Mouse (Mus musculus): ENCODE measurements at regions not wholly inside any gene's neighbourhood (a gene's known extent, or its start where the extent isn't known, plus 50 kb on each side); places are given as distances from the start of the nearest gene placed in this dataset.

DNA sequence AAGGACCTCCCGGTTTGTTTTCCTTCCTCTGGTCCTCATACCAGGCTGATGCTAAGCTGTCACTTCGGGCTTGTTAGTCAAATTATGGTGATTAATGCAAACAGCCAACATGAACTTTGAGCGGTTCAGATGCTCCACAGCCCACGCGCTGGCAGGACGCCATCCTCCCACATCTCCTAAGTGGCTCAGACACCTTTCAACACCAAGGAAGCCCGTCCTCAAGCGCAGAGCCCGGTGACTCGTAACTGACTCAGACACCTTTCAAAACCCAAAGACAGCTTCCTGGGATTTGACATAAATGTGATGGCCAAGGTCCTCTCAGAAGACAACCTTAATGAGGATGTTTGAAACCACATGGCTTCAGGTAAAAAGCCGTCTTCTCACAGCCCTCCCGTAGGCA is 121.7 kb upstream of the Cmc1 start:
- 89% methylated on average over 12 of the region's 12 CpGs for WGBS
- no peak overlapping the region for H3K4me3 ChIP-seq
- no peaks in the 10 kb centered on the region for H3K36me3 ChIP-seq (replicated peaks)
- H3K4me1 ChIP-seq, result peaks cover 1% of the 10 kb centered on the region; the same call in 1 of the 2 replicates
- DNase-seq (ENCODE audit: extremely low spot score, low spot score), result no peak
- H3K9me3 ChIP-seq, result no peaks in the 10 kb centered on the region
- no peak overlapping the region for H3K27ac ChIP-seq
- H3K27me3 ChIP-seq (ENCODE audit: poor library complexity, severe bottlenecking), result no peaks in the 10 kb centered on the region

DNA sequence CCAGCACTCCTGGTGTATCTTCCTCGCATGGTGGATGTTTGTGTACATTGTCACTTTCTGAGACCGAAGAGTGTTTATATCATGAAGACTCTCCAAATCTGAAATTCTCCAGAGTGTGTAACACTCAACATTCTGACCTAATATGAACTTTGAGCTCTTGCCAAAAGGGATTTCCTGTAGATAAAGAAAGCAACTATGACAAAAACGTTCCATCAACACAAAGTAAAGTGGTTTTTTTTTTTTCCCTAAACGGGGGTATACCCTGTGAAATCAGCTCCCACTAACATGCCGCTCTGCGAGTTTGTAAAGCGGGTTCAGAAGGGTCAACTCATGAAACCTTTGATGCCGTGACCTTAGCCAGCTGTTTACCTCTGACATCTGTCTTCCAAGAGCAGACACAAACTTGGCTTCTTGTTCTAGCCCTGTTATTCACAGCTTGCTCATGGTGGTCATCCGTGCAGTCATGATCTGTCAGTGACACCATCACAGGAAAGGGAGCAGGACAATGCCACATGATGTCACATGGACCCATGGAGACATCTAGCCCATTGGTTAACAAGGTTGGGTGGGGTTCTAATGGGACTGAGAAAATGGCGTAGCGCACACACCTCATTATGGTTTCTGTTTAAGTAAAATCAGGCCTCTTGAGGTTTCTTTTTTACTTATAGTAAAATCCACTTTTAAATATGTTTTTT is 122.9 kb upstream of the Cmc1 start:
- H3K27me3 ChIP-seq (ENCODE audit: poor library complexity, severe bottlenecking), result no peaks in the 10 kb centered on the region
- no peak for DNase-seq (ENCODE audit: extremely low spot score, low spot score)
- no peaks in the 10 kb centered on the region for H3K9me3 ChIP-seq
- WGBS, result 90% methylated on average over 11 of the region's 11 CpGs
- H3K4me1 ChIP-seq, result no peaks in the 10 kb centered on the region
- H3K36me3 ChIP-seq (replicated peaks), result no peaks in the 10 kb centered on the region
- no peak overlapping the region for H3K27ac ChIP-seq
- H3K4me3 ChIP-seq, result no peak overlapping the region

DNA sequence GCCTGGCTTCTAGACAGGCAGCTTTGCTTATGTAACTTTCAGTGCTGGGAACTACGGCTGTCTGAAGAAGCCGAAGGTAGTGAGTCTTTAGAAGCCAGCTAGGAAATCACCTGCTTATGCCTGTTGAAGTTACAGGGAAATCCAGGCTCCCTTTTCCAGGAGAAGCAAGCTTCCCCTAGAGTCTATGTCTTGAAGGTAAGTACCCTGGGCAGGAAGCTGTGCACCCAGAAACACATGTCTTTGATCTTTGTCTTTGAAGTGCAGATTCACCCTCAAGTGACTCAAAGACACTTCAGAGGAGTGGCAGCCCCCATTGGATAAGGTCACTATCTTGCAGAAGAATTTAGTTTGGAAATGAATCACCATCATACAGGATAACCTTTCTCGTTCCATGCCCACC is 135.5 kb upstream of the Cmc1 start:
- Histone ChIP-seq H3K36me3 (replicated peaks) (no peaks in the 10 kb centered on the region), H3K9me3 (no peaks in the 10 kb centered on the region), H3K27me3 (ENCODE audit: poor library complexity, severe bottlenecking) (no peaks in the 10 kb centered on the region), H3K4me3 (no peak overlapping the region), H3K27ac (no peak overlapping the region), H3K4me1 (no peaks in the 10 kb centered on the region)
- DNase-seq (ENCODE audit: extremely low spot score, low spot score), result no peak
- WGBS, result 80% methylated on average over 3 of the region's 3 CpGs

DNA sequence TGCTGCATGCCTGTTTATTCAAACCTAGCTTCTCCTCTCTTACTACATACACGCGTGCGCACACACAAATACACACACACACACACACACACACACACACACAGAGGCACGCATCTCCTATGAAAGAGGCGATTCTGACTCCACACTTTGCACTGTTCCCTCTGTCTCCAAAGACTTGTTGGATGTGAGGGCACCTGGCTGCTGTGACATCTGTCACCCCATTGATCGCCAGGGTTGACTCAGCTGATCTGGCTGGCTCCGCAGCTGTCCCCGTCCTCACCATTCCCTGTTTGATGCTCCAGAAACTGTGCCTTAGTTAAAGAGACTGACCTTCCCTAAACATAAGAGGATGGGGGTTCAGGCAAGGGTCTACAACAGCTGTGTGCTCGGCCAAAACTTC is 137.6 kb upstream of the Cmc1 start:
- Histone ChIP-seq H3K36me3 (replicated peaks) (no peaks in the 10 kb centered on the region), H3K9me3 (no peaks in the 10 kb centered on the region), H3K4me1 (no peaks in the 10 kb centered on the region), H3K4me3 (no peak overlapping the region), H3K27ac (no peak overlapping the region), H3K27me3 (ENCODE audit: poor library complexity, severe bottlenecking) (no peaks in the 10 kb centered on the region)
- 90% methylated on average over 9 of the region's 9 CpGs for WGBS
- no peak for DNase-seq (ENCODE audit: extremely low spot score, low spot score)

DNA sequence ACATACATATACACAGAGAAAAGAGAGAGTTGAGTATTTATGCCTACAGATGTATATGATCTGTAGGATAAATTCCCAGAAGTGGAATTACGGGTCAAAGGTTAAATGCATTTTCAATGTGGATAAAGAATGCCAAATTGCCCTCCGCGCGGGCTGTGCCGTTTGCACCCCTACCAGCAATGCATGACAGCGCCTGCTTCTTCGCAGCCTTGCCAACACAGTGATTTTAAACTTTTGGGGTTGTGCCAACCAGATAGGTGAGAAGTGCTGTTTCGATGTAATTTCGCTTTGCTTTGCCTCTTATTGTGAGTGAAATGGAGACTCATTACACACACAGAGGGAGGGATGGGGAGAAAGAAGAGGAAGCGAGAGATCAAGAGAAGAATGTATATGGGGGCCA is 142.9 kb upstream of the Cmc1 start:
- no peak for DNase-seq (ENCODE audit: extremely low spot score, low spot score)
- no peak overlapping the region for H3K4me3 ChIP-seq
- 95% methylated on average over 10 of the region's 10 CpGs for WGBS

DNA sequence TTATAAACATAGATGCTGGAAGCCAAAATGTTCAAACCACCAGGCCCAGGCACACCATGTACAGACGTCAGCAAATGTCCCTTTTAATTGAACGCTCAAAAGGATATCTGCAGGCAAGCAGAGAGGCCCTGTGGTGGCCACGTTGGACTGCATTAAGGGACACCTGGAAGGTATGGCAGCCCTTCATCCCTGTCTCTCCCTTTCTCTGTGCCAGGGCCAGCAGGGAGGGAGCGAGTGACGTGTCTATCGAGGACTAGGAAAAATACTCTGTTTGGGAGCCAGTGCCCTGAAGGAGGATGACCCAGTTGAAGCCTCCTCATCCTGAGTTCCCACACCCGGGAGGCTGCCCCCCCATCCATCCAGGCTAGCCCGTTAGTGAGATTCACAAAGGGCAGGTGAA is 144.0 kb upstream of the Cmc1 start:
- no peaks in the 10 kb centered on the region for H3K9me3 ChIP-seq
- H3K27ac ChIP-seq, result no peak overlapping the region
- no peak for DNase-seq (ENCODE audit: extremely low spot score, low spot score)
- 76% methylated on average over 8 of the region's 8 CpGs for WGBS
- H3K4me1 ChIP-seq, result no peaks in the 10 kb centered on the region
- H3K27me3 ChIP-seq (ENCODE audit: poor library complexity, severe bottlenecking), result no peaks in the 10 kb centered on the region
- H3K4me3 ChIP-seq, result no peak overlapping the region
- H3K36me3 ChIP-seq (replicated peaks), result no peaks in the 10 kb centered on the region

More for the DNA sequence above, 142.9 kb upstream of the Cmc1 start:
- no peaks in the 10 kb centered on the region for H3K4me1 ChIP-seq
- H3K27ac ChIP-seq, result no peak overlapping the region
- no peaks in the 10 kb centered on the region for H3K36me3 ChIP-seq (replicated peaks)
- H3K27me3 ChIP-seq (ENCODE audit: poor library complexity, severe bottlenecking), result no peaks in the 10 kb centered on the region
- H3K9me3 ChIP-seq, result no peaks in the 10 kb centered on the region

DNA sequence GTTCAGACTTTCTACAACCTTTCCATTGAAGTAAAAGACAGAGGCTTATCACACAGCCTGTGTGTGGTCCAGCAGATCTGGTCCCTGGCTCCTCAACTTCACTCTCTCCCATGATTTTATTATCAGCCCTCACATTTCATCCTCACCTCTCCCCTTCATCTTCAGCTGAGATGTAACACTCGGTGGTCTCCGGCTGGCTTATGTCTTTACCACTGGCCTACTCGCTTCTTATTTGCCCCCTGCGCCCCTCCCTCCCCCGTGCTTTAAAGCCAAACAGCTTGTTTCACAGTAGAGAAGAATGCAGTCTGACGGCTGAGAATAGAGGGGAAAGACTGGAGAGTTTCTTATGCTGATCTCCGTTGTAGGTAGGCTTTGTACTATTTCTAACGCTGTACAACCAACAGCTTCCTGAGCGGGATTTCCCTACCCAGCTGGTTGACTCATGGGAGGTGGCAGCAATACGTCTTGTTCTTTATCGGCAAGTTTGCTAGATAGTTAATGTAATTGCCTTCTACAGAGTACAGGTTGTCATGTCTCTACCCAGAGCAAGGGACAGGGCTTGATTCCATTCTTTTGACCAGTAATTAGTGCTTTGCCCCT is 152.9 kb upstream of the Cmc1 start:
- 76% methylated on average over 11 of the region's 11 CpGs for WGBS
- Histone ChIP-seq H3K27ac (no peak overlapping the region), H3K36me3 (replicated peaks) (no peaks in the 10 kb centered on the region), H3K27me3 (ENCODE audit: poor library complexity, severe bottlenecking) (no peaks in the 10 kb centered on the region), H3K4me1 (peaks cover 3% of the 10 kb centered on the region; the same call in 1 of the 2 replicates), H3K4me3 (no peak overlapping the region), H3K9me3 (no peaks in the 10 kb centered on the region)
- no peak for DNase-seq (ENCODE audit: extremely low spot score, low spot score)

DNA sequence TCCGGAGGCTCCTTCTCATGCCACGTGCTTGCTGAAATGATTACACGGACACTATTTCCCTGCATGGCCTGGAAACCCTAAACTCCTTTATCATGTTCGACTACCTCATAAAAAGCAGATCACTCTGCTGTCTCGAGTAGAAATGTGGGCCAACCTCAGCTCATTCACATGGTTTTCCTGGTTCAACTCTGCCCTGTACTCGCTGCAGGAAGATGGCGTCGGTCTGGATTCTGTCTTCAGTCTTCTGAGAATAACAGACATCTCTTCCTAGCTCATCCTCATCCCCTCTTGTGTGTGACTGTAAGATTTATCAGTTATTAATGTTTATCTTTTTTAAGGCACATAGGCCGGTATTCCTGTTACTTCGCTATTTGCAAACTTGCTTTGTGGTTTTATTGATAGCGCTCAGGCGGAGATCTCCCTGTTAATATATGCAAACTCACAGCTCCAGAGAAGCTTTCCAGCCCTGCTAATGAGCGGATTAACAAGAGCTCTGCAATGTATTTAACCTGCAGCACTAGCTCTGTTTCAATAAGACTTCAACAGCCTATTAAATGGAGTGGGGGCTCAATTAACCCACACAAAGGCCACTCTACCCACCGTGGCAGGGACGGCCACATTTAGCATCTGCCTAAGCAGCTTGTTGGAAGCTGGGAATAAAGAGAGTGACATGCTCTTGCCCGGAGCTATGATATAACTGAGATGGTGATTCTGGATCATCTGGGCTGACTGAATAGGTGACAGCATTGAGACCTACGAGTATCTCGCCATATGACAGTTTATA is 159.5 kb upstream of the Eomes start:
- Histone ChIP-seq H3K27ac (peak overlapping the region; percentile 77), H3K4me3 (0 out of 2 replicates have a peak overlapping the region, but pooled peaks have one; percentile 6), H3K27me3 (ENCODE audit: poor library complexity, severe bottlenecking) (peaks cover 75% of the 10 kb centered on the region), H3K4me1 (peaks cover 42% of the 10 kb centered on the region), H3K36me3 (replicated peaks) (no peaks in the 10 kb centered on the region), H3K9me3 (no peaks in the 10 kb centered on the region)
- peak; percentile 68 for DNase-seq (ENCODE audit: extremely low spot score, low spot score)
- 54% methylated on average over 18 of the region's 18 CpGs for WGBS

DNA sequence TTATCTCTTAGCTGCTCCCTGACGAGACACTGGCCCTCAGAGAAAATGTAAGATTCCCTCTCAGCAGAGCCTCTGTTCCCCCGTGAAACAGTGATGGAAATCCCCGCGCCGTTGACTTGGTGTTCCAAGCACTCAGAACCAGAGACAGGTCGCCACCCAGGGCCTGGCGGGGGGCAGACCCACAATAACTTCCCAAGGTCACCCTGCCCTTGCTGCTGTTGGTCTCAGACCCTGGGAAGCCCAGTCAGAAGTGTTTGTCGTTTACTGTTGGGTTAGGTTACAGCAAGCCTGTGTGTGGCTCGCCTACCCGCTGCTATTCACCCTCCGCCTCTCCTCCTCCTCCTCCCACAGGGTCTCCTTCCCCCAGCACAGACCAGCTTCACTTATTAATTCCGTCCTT is 154.2 kb upstream of the Eomes start:
- Histone ChIP-seq H3K4me3 (no peak overlapping the region), H3K36me3 (replicated peaks) (no peaks in the 10 kb centered on the region), H3K9me3 (no peaks in the 10 kb centered on the region), H3K27ac (peak overlapping the region; percentile 40; the same call in 1 of the 2 replicates), H3K4me1 (peaks cover 42% of the 10 kb centered on the region), H3K27me3 (ENCODE audit: poor library complexity, severe bottlenecking) (peaks cover 42% of the 10 kb centered on the region)
- WGBS, result 54% methylated on average over 12 of the region's 12 CpGs
- no peak for DNase-seq (ENCODE audit: extremely low spot score, low spot score)

DNA sequence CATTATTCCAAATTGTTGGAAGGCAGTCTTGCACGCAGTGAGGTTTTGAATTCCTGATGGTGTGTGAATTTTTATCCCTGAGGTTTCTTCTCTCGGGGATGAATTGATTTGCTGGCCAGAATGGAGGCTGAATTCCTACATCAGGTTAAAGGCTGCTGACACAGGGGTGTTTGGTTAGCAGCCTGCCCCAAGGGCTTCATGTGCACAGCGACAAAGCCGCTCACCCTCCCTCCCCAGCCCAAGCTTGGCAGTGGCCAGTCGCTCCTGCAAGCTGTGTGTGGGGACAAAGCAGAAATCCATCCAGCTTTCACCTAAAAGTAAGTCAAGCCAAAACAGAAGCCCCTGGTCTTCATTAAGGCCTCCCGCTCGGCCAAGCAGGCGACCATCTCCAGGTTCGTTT is 151.4 kb upstream of the Eomes start:
- Histone ChIP-seq H3K27ac (peak overlapping the region; percentile 66), H3K9me3 (no peaks in the 10 kb centered on the region), H3K4me1 (peaks cover 25% of the 10 kb centered on the region), H3K36me3 (replicated peaks) (no peaks in the 10 kb centered on the region), H3K4me3 (no peak overlapping the region), H3K27me3 (ENCODE audit: poor library complexity, severe bottlenecking) (peaks cover 21% of the 10 kb centered on the region; the same call in 1 of the 2 replicates)
- DNase-seq (ENCODE audit: extremely low spot score, low spot score), result no peak
- WGBS, result 50% methylated on average over 9 of the region's 9 CpGs

DNA sequence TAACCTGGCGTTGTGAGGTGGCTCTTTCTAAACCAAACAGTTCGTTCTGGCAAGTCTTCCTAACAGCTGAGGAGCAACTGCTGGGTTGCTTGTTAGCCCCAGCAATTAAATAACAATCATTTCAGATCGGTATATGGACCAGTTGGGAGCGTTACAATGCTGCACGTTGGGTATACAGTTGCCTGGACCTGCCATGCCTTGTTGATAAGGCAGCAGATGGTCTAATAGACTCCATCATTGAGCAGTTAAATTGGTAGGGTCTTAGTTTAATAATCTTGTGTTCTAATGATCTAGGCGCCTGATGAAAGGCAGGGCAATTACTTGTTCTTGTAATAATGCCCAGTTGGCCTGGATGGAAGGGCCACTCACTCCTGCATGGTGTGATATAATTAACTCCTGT is 150.1 kb upstream of the Eomes start:
- DNase-seq (ENCODE audit: extremely low spot score, low spot score), result no peak
- H3K27ac ChIP-seq, result peak overlapping the region; percentile 66; the same call in 1 of the 2 replicates
- 84% methylated on average over 6 of the region's 6 CpGs for WGBS

DNA sequence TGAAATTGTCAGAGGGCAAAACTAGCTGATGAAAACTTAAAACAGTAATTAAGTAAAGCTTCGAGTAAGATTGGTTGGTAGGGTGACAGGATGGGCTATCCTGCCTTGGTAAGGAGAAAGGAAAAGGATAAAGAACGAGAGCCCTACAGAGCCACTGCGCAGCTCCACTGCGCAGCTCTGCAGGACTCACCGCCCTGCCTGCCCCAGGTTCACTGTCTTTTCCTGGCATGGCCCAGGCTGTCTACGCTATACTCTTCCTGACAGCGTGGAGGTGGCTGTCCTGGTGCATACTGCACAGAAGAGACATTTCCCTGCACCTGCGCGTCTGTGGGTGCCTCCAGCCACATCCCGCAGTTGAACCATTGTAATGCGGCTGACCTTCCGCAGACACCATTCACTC is 136.6 kb upstream of the Eomes start:
- no peak for DNase-seq (ENCODE audit: extremely low spot score, low spot score)
- Histone ChIP-seq H3K4me3 (peak overlapping the region; percentile 46), H3K36me3 (replicated peaks) (no peaks in the 10 kb centered on the region), H3K27me3 (ENCODE audit: poor library complexity, severe bottlenecking) (no peaks in the 10 kb centered on the region; the same call in 1 of the 2 replicates), H3K4me1 (peaks cover 20% of the 10 kb centered on the region), H3K27ac (peak overlapping the region; percentile 58; the same call in 1 of the 2 replicates), H3K9me3 (no peaks in the 10 kb centered on the region)
- WGBS, result 54% methylated on average over 12 of the region's 12 CpGs

More for the DNA sequence above, 150.1 kb upstream of the Eomes start:
- Histone ChIP-seq H3K27me3 (ENCODE audit: poor library complexity, severe bottlenecking) (peaks cover 9% of the 10 kb centered on the region; the same call in 1 of the 2 replicates), H3K4me3 (no peak overlapping the region), H3K36me3 (replicated peaks) (no peaks in the 10 kb centered on the region), H3K9me3 (no peaks in the 10 kb centered on the region), H3K4me1 (peaks cover 25% of the 10 kb centered on the region)

DNA sequence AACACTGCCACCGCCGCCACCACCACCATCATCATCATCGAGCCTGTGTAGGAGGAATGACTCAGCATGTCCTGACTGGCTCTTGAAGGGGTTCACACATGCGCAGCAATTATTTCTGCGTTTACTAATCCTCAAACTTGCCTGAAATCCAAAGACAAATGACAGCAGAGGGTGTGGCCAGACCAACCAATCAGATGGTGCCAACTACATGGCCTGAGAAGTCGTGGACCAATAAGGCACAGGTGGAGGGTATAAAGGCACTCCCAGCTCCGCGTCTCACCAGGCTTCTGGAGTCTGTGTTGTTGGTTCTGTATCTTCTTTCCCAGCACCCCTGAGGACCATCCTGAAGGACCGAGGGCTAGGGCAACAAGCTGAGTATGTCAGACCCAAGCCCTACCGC is 123.1 kb upstream of the Eomes start:
- Histone ChIP-seq H3K9me3 (peaks cover 5% of the 10 kb centered on the region), H3K27me3 (ENCODE audit: poor library complexity, severe bottlenecking) (no peaks in the 10 kb centered on the region), H3K4me1 (no peaks in the 10 kb centered on the region), H3K36me3 (replicated peaks) (no peaks in the 10 kb centered on the region), H3K4me3 (no peak overlapping the region), H3K27ac (no peak overlapping the region)
- DNase-seq (ENCODE audit: extremely low spot score, low spot score), result no peak
- 95% methylated on average over 10 of the region's 10 CpGs for WGBS

All from forebrain, embryonic 10.5 days (tissue).